Mouse (Mus musculus) kidney, embryonic 14.5 days (tissue): Measurements from ENCODE around the gene Rsrc2. TPM values are rescaled to one million over a fixed set of nuclear protein-coding genes. Genes with fewer than 3 reads are reported as not detected.
A peak's percentile ranks its signal among the peaks of the same experiment; 100 is the strongest.
"Not testable (repeated sequence)": the region's sequence is repeated elsewhere in the genome, so short reads cannot be mapped to it uniquely, and the experiment has no call there.

Experiments
- ATAC-seq: fragments of 200-750 bp; cut with Nextera tagmentation; 2 replicates; pipeline ENCODE4 v1.8.0; 2017; ENCODE audit warnings: moderate number of reproducible peaks, mild to moderate bottlenecking, moderate TSS enrichment, moderate library complexity; ENCODE audit not compliant: low FRiP score, low TSS enrichment
- H3K27ac ChIP-seq: fragments of 300-500 bp; sonication (generic); 2 replicates; pipeline ENCODE4 v1.5.1; 2014; ENCODE audit warnings: low read depth, mild to moderate bottlenecking, low read length, moderate library complexity, mixed read lengths
- H3K27me3 ChIP-seq: fragments of 300-500 bp; sonication (generic); 2 replicates; pipeline ENCODE4 v1.6.1; 2014; ENCODE audit warnings: mild to moderate bottlenecking, low read length; ENCODE audit not compliant: control insufficient read depth, insufficient read depth
- H3K36me3 ChIP-seq: fragments of 300-500 bp; sonication (generic); 2 replicates; pipeline ENCODE4 v1.6.1; 2014; ENCODE audit warnings: low read length, mixed read lengths; ENCODE audit not compliant: control insufficient read depth, insufficient read depth
- H3K4me1 ChIP-seq: fragments of 300-500 bp; sonication (generic); 2 replicates; pipeline ENCODE4 v1.6.1; 2014; ENCODE audit warnings: low read length, mixed read lengths; ENCODE audit not compliant: control insufficient read depth, insufficient read depth
- H3K4me2 ChIP-seq: fragments of 300-500 bp; sonication (generic); replicated peaks from 2 replicates; pipeline ENCODE4 v1.6.1; 2014; ENCODE audit warnings: low read depth, mild to moderate bottlenecking, low read length
- H3K4me3 ChIP-seq: fragments of 300-500 bp; sonication (generic); 2 replicates; pipeline ENCODE4 v1.5.1; 2014; ENCODE audit warnings: mild to moderate bottlenecking, low read length
- H3K9ac ChIP-seq: fragments of 300-500 bp; sonication (generic); 2 replicates; pipeline ENCODE4 v1.6.1; 2014; ENCODE audit warnings: low read depth, mild to moderate bottlenecking, low read length, moderate library complexity
- H3K9me3 ChIP-seq: fragments of 300-500 bp; sonication (generic); 2 replicates; pipeline ENCODE4 v1.6.1; 2016; ENCODE audit warnings: low read length; ENCODE audit not compliant: control insufficient read depth
- WGBS: fragments of 180-500 bp; shearing (Covaris S2); extraction: QIAGEN DNeasy Blood & Tissue Kit; methylation state at CpG from one replicate; pipeline ENCODE4 v1.1.7; 2014; 5-methylcytosine and 5-hydroxymethylcytosine counted together
- polyA plus RNA-seq: library from polyadenylated mRNA; unstranded; fragments of >200 nt; fragmentation: Nextera tagmentation; extraction: Ambion mirVana; gene quantifications from 2 replicates; pipeline ENCODE4 v1.2.1, GENCODE M21; 2014

Rsrc2 gene
- polyA plus RNA-seq, 1 experiment from 2014 or later = 128 TPM

- under 1% methylated on average over 18 of the region's 18 CpGs for WGBS
- no peak for ATAC-seq
- Histone ChIP-seq H3K9me3 (no peaks in the 10 kb centered on the region), H3K4me3 (peak overlapping the region; percentile 85), H3K27me3 (no peaks in the 10 kb centered on the region), H3K4me2 (peak overlapping the region; percentile 50), H3K9ac (peak overlapping the region; percentile 91), H3K27ac (peak overlapping the region; percentile 99), H3K4me1 (peaks cover 15% of the 10 kb centered on the region; the same call in 1 of the 2 replicates), H3K36me3 (peaks cover 21% of the 10 kb centered on the region)
These were observed 712 bp downstream of the Rsrc2 start for GRCm38 (mm10) chr5:123748339-123749064.

DNA sequence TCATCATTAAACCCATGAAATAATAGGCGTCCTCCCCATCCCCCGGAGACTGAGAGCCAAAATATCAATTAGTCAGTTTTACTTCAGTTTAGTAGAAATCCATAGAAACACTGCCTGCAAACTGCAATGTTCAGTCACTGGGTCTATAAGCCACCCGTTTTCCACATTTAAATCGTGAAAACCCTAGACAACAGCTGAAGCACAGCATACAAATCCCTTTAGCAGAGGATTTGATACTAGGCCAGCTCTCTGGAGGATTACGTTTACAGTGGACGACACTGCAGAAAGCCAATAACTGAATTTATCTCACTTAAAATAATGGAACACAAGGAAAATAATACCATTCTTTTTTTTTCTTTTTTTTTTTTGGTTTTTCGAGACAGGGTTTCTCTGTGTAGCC lies 1.6 kb downstream of the Rsrc2 start:
- H3K27ac ChIP-seq = no peak overlapping the region
- peaks cover 29% of the 10 kb centered on the region for H3K36me3 ChIP-seq
- ATAC-seq = no peak
- peak overlapping the region; percentile 91; the same call in 1 of the 2 replicates for H3K9ac ChIP-seq
- 17% methylated on average over 7 of the region's 7 CpGs for WGBS
- H3K4me1 ChIP-seq = peaks cover 15% of the 10 kb centered on the region; the same call in 1 of the 2 replicates
- H3K4me3 ChIP-seq = peak overlapping the region; percentile 85
- no peaks in the 10 kb centered on the region for H3K9me3 ChIP-seq
- peak overlapping the region; percentile 50 for H3K4me2 ChIP-seq
- H3K27me3 ChIP-seq = no peaks in the 10 kb centered on the region

DNA sequence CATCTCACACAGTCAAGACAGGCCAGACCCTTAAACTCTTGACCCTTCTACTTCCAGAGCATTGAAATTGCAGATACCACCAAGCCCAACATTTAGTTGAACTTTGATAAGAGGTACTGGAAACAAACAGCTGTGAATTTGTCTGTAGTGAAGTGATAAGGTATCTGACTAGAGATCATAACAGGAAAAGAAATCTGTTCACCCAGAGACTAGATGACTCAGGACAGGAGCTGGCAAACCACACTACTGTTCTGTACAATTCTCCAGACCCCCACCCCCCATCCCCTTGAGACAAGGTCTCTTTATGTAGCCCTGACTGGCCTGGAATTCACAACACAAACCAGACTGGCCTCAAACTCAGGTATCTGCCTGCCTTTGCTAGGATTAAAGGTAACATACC lies 3.0 kb downstream of the Rsrc2 start:
- no peak overlapping the region; the same call in 1 of the 2 replicates for H3K9ac ChIP-seq
- H3K27ac ChIP-seq = no peak overlapping the region
- H3K9me3 ChIP-seq = no peaks in the 10 kb centered on the region
- H3K4me2 ChIP-seq = peak overlapping the region; percentile 50
- no peaks in the 10 kb centered on the region for H3K27me3 ChIP-seq
- peaks cover 35% of the 10 kb centered on the region for H3K36me3 ChIP-seq
- ATAC-seq = no peak
- peak overlapping the region; percentile 85; the same call in 1 of the 2 replicates for H3K4me3 ChIP-seq
- peaks cover 15% of the 10 kb centered on the region; the same call in 1 of the 2 replicates for H3K4me1 ChIP-seq

- Histone ChIP-seq H3K9me3 (no peaks in the 10 kb centered on the region), H3K27me3 (no peaks in the 10 kb centered on the region), H3K9ac (no peak overlapping the region), H3K27ac (no peak overlapping the region), H3K4me3 (no peak overlapping the region), H3K4me2 (no peak overlapping the region), H3K36me3 (peaks cover 50% of the 10 kb centered on the region), H3K4me1 (peaks cover 10% of the 10 kb centered on the region; the same call in 1 of the 2 replicates)
- ATAC-seq = no peak
- 89% methylated on average over 2 of the region's 2 CpGs for WGBS
These were observed 4.9 kb downstream of the Rsrc2 start for GRCm38 (mm10) chr5:123744358-123744757.

GRCm38 (mm10) chr5:123730981-123731380 lies 18.2 kb downstream of the Rsrc2 start:
- H3K9me3 ChIP-seq = no peaks in the 10 kb centered on the region

GRCm38 (mm10) chr5:123723816-123724215 lies 25.4 kb downstream of the Rsrc2 start:
- not testable (repeated sequence) for ATAC-seq, H3K9me3 ChIP-seq, H3K4me1 ChIP-seq, H3K4me2 ChIP-seq, H3K27ac ChIP-seq, H3K9ac ChIP-seq, H3K27me3 ChIP-seq, H3K4me3 ChIP-seq
- peaks cover 19% of the 10 kb centered on the region for H3K36me3 ChIP-seq
- 87% methylated on average over 7 of the region's 7 CpGs for WGBS

More at GRCm38 (mm10) chr5:123730981-123731380, 18.2 kb downstream of the Rsrc2 start:
- H3K4me3 ChIP-seq = no peak overlapping the region
- no peak overlapping the region for H3K9ac ChIP-seq
- no peaks in the 10 kb centered on the region for H3K27me3 ChIP-seq
- WGBS = 99% methylated on average over 2 of the region's 2 CpGs
- ATAC-seq = no peak
- H3K4me2 ChIP-seq = no peak overlapping the region
- H3K4me1 ChIP-seq = no peaks in the 10 kb centered on the region
- no peak overlapping the region for H3K27ac ChIP-seq
- H3K36me3 ChIP-seq = peaks cover 90% of the 10 kb centered on the region

- peak within 1 kb of the TSS; percentile 64 for H3K4me2 ChIP-seq
- no peaks in the 10 kb centered on the region for H3K9me3 ChIP-seq
- no peaks in the 10 kb centered on the region for H3K27me3 ChIP-seq
- peak within 1 kb of the TSS; percentile 83 for H3K4me3 ChIP-seq
- peak; percentile 100 for ATAC-seq
- peaks cover 14% of the 10 kb centered on the region for H3K4me1 ChIP-seq
- peaks cover 18% of the 10 kb centered on the region for H3K36me3 ChIP-seq
- peak within 1 kb of the TSS; percentile 90 for H3K9ac ChIP-seq
- peak within 1 kb of the TSS; percentile 89 for H3K27ac ChIP-seq
- under 1% methylated on average over 83 of the region's 83 CpGs for WGBS
These were observed 28.6 kb downstream of the Rsrc2 start, which contains the start of gene Zcchc8 for GRCm38 (mm10) chr5:123720328-123721311. TSS of gene Zcchc8 (minus strand) at chr5:123721100.

GRCm38 (mm10) chr5:123714622-123715021 lies 34.6 kb downstream of the Rsrc2 start:
- Histone ChIP-seq H3K9me3 (no peaks in the 10 kb centered on the region), H3K27ac (no peak overlapping the region), H3K4me3 (no peak overlapping the region), H3K4me2 (no peak overlapping the region), H3K4me1 (peaks cover 14% of the 10 kb centered on the region), H3K9ac (no peak overlapping the region), H3K36me3 (peaks cover 73% of the 10 kb centered on the region), H3K27me3 (no peaks in the 10 kb centered on the region)
- 90% methylated on average over 4 of the region's 4 CpGs for WGBS
- ATAC-seq = no peak
